Mouse (Mus musculus) limb, embryonic 13.5 days (tissue): ENCODE data around the gene Telo2. TPM values are rescaled to one million over a fixed set of nuclear protein-coding genes. Genes with fewer than 3 reads are reported as not detected.
A peak's percentile ranks its signal among the peaks of the same experiment; 100 is the strongest.

Experiments
- ATAC-seq: fragments of 200-750 bp; cut with Nextera tagmentation; 2 replicates; pipeline ENCODE4 v1.8.0; 2017; ENCODE audit warnings: low read depth, moderate number of reproducible peaks, moderate TSS enrichment; ENCODE audit not compliant: low FRiP score
- H3K27ac ChIP-seq: fragments of 300-500 bp; sonication (generic); 2 replicates; pipeline ENCODE4 v1.5.1; 2015; ENCODE audit warnings: inconsistent platforms, mild to moderate bottlenecking, moderate library complexity
- H3K27me3 ChIP-seq: fragments of 300-500 bp; sonication (generic); 2 replicates; pipeline ENCODE4 v1.6.1; 2015; ENCODE audit warnings: mild to moderate bottlenecking, inconsistent platforms
- H3K36me3 ChIP-seq: fragments of 300-500 bp; sonication (generic); 2 replicates; pipeline ENCODE4 v1.6.1; 2015; ENCODE audit warnings: inconsistent platforms, mild to moderate bottlenecking, moderate library complexity
- H3K4me1 ChIP-seq: fragments of 300-500 bp; sonication (generic); 2 replicates; pipeline ENCODE4 v1.6.1; 2015; ENCODE audit warnings: inconsistent platforms
- H3K4me2 ChIP-seq: fragments of 300-500 bp; sonication (generic); replicated peaks from 2 replicates; pipeline ENCODE4 v1.6.1; 2015; ENCODE audit warnings: inconsistent platforms, mild to moderate bottlenecking, moderate library complexity
- H3K4me3 ChIP-seq: fragments of 300-500 bp; sonication (generic); 2 replicates; pipeline ENCODE4 v1.5.1; 2015; ENCODE audit warnings: moderate library complexity, mild to moderate bottlenecking, inconsistent platforms
- H3K9ac ChIP-seq: fragments of 300-500 bp; sonication (generic); 2 replicates; pipeline ENCODE4 v1.6.1; 2015; ENCODE audit warnings: mild to moderate bottlenecking, inconsistent platforms
- H3K9me3 ChIP-seq: fragments of 300-500 bp; sonication (generic); 2 replicates; pipeline ENCODE4 v1.6.1; 2016; ENCODE audit warnings: inconsistent platforms
- WGBS: fragments of 180-500 bp; shearing (Covaris S2); methylation state at CpG from one replicate; pipeline ENCODE4 v1.1.7; 2015; 5-methylcytosine and 5-hydroxymethylcytosine counted together
- polyA plus RNA-seq: library from polyadenylated mRNA; unstranded; fragments of >200 nt; fragmentation: Nextera tagmentation; extraction: Ambion mirVana; gene quantifications from 2 replicates; pipeline ENCODE4 v1.2.1, GENCODE M21; 2015

The Telo2 gene
- polyA plus RNA-seq, 1 experiment from 2014 or later: 54.3 TPM

DNA sequence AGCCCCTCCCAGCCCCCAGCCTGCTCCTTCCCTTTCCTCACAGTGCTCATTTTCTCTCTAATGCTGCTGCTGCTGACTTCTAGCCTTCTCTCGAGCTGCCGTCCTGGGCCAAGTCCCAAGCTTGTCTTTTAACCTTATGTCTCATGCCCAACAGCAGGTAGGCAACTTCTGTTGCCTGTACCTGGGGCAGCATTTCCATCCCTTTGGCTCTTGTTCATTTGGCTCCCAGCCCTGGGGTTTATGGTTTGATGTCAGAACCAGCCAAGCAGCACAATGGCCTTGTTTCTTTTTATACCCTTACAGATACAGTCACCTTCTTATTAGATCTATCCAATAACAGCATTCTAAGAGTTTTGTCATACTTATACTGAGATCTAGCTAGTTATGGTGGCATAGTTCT, 19.5 kb downstream of the Telo2 start:
- peaks cover 72% of the 10 kb centered on the region for H3K36me3 ChIP-seq
- no peak overlapping the region for H3K4me3 ChIP-seq
- H3K4me2 ChIP-seq: no peak overlapping the region
- no peaks in the 10 kb centered on the region for H3K9me3 ChIP-seq
- H3K27ac ChIP-seq: no peak overlapping the region
- no peak for ATAC-seq
- 76% methylated on average over 2 of the region's 2 CpGs for WGBS
- H3K27me3 ChIP-seq: no peaks in the 10 kb centered on the region
- no peaks in the 10 kb centered on the region for H3K4me1 ChIP-seq
- H3K9ac ChIP-seq: no peak overlapping the region

GRCm38 (mm10) chr17:25090450-25090849, 25.3 kb downstream of the Telo2 start:
- Histone ChIP-seq H3K4me3 (no peak overlapping the region), H3K9me3 (no peaks in the 10 kb centered on the region), H3K4me2 (no peak overlapping the region), H3K27ac (no peak overlapping the region), H3K4me1 (no peaks in the 10 kb centered on the region), H3K27me3 (no peaks in the 10 kb centered on the region), H3K9ac (no peak overlapping the region), H3K36me3 (peaks cover 65% of the 10 kb centered on the region)
- 90% methylated on average over 10 of the region's 10 CpGs for WGBS
- ATAC-seq: no peak

- no peak overlapping the region for H3K4me3 ChIP-seq
- WGBS: 95% methylated on average over 10 of the region's 10 CpGs
- H3K9ac ChIP-seq: no peak overlapping the region
- peaks cover 12% of the 10 kb centered on the region for H3K4me1 ChIP-seq
- ATAC-seq: no peak
- H3K9me3 ChIP-seq: no peaks in the 10 kb centered on the region
- no peaks in the 10 kb centered on the region for H3K27me3 ChIP-seq
- H3K4me2 ChIP-seq: no peak overlapping the region
- H3K36me3 ChIP-seq: peaks cover 56% of the 10 kb centered on the region
- H3K27ac ChIP-seq: no peak overlapping the region
Observed at GRCm38 (mm10) chr17:25089158-25089557, 26.6 kb downstream of the Telo2 start.

- no peaks in the 10 kb centered on the region for H3K9me3 ChIP-seq
- H3K4me1 ChIP-seq: peaks cover 37% of the 10 kb centered on the region
- H3K4me3 ChIP-seq: no peak overlapping the region
- no peaks in the 10 kb centered on the region for H3K27me3 ChIP-seq
- H3K36me3 ChIP-seq: peaks cover 36% of the 10 kb centered on the region
- H3K27ac ChIP-seq: no peak overlapping the region
- no peak overlapping the region for H3K4me2 ChIP-seq
- WGBS: 90% methylated on average over 7 of the region's 7 CpGs
- ATAC-seq: no peak
- no peak overlapping the region for H3K9ac ChIP-seq
Observed at GRCm38 (mm10) chr17:25086724-25087123, 29.0 kb downstream of the Telo2 start.

GRCm38 (mm10) chr17:25084835-25085385, 30.9 kb downstream of the Telo2 start:
- Histone ChIP-seq H3K4me3 (no peak overlapping the region), H3K36me3 (peaks cover 24% of the 10 kb centered on the region; the same call in 1 of the 2 replicates), H3K4me1 (peaks cover 47% of the 10 kb centered on the region), H3K9ac (no peak overlapping the region), H3K27ac (peak overlapping the region; percentile 98), H3K4me2 (no peak overlapping the region), H3K9me3 (no peaks in the 10 kb centered on the region), H3K27me3 (no peaks in the 10 kb centered on the region)
- no peak for ATAC-seq
- WGBS: 59% methylated on average over 13 of the region's 13 CpGs

GRCm38 (mm10) chr17:25083444-25083931, 32.3 kb downstream of the Telo2 start, which contains the start of gene Tmem204:
Gene Tmem204 (minus strand): TSS chr17:25083591.
- H3K36me3 ChIP-seq: peaks cover 15% of the 10 kb centered on the region; the same call in 1 of the 2 replicates
- peak within 1 kb of the TSS; percentile 98 for H3K27ac ChIP-seq
- peak; percentile 95 for ATAC-seq
- H3K4me2 ChIP-seq: peak within 1 kb of the TSS; percentile 27
- 6% methylated on average over 7 of the region's 7 CpGs for WGBS
- H3K9ac ChIP-seq: no peak within 1 kb of the TSS; the same call in 1 of the 2 replicates
- no peaks in the 10 kb centered on the region for H3K9me3 ChIP-seq
- no peaks in the 10 kb centered on the region for H3K27me3 ChIP-seq
- H3K4me3 ChIP-seq: no peak within 1 kb of the TSS
- H3K4me1 ChIP-seq: peaks cover 50% of the 10 kb centered on the region

DNA sequence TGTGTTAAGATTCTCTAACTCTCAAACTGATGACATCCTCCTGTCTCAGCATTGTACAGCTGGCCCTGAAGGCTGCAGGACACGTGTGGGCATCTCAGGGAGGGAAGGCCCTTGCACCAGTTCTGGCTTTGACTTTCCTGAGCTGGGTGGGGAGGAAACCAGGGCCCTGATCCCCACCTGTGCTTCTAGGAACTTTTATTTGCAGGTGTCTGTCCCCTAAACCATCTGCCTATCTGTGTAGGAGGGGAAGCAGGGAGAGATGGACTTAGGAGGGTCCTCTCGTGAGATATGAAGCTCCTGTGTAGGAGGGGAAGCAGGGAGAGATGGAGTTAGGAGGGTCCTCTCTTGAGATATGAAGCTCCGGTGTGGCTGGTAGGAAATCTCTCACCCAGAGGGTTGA, 32.9 kb downstream of the Telo2 start:
- Histone ChIP-seq H3K4me1 (peaks cover 56% of the 10 kb centered on the region), H3K27ac (peak overlapping the region; percentile 98)
- WGBS: 44% methylated on average over 3 of the region's 3 CpGs

DNA sequence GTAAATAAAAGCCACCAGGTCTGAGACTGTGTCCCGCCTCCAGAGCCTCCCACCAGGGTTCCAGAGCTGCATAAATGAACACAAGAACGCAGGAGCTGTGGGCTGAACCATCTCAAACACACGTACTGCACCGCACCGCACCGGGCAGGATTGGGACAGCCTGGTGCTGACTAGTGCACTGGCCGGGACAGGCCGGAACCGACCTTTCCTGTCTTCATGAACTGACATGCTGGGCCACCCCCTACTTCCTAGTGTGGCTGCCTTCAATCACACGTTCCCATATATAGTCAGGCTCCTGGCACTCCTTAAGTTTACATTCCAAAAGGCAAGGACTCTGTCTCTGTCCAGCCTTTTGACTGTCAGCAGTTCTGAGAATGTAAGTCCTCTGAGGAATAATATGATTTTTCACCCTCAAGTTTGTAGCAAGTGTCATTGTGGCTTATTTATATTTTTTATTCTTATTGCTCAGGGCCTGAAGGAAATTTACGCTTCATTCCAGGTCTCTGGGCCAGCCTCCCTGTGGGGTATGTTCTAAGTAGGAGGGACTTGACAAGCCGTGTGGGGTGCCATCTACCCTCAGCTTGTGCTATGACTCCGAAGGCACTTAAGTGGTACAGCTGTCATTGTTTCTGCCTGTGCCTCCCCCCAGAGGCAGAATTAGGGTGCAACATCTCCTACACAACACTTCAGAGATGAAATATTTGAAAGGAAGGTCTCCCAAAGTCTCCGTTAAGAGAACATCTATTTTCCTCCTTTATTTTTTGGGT, 33.5 kb downstream of the Telo2 start:
- no peaks in the 10 kb centered on the region for H3K9me3 ChIP-seq
- peaks cover 3% of the 10 kb centered on the region; the same call in 1 of the 2 replicates for H3K36me3 ChIP-seq
- H3K27ac ChIP-seq: peak overlapping the region; percentile 98
- H3K9ac ChIP-seq: peak overlapping the region; percentile 31; the same call in 1 of the 2 replicates
- no peaks in the 10 kb centered on the region for H3K27me3 ChIP-seq
- 44% methylated on average over 14 of the region's 14 CpGs for WGBS
- peaks cover 58% of the 10 kb centered on the region for H3K4me1 ChIP-seq
- no peak for ATAC-seq
- H3K4me2 ChIP-seq: 0 out of 2 replicates have a peak overlapping the region, but pooled peaks have one; percentile 3
- H3K4me3 ChIP-seq: no peak overlapping the region

More for the DNA sequence above, 32.9 kb downstream of the Telo2 start:
- H3K4me2 ChIP-seq: no peak overlapping the region
- peaks cover 9% of the 10 kb centered on the region; the same call in 1 of the 2 replicates for H3K36me3 ChIP-seq
- no peak for ATAC-seq
- no peaks in the 10 kb centered on the region for H3K9me3 ChIP-seq
- no peak overlapping the region for H3K9ac ChIP-seq
- H3K4me3 ChIP-seq: no peak overlapping the region
- no peaks in the 10 kb centered on the region for H3K27me3 ChIP-seq

DNA sequence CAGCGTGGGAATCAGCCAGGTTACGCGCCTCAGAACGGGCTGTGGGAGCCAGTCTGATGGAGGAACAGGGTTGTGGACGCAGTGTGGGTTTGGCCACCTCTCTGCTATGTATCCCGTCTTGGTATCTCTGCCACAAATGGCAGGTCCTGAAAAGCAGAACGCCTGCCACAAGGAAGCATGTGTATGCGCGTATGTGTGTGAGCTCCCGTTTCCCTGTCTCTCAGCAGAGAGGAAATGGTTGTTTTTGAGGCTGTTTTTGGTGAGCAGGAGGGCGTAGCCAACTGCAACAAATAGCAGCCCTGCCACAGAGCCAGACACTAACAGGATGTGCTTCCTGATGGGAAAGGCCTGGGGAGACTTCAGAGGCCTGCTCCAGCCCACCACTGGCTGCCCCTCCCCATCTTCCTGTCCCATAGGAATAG, 34.8 kb downstream of the Telo2 start:
- H3K27me3 ChIP-seq: no peaks in the 10 kb centered on the region
- H3K4me2 ChIP-seq: 0 out of 2 replicates have a peak overlapping the region, but pooled peaks have one; percentile 21
- no peaks in the 10 kb centered on the region for H3K9me3 ChIP-seq
- H3K9ac ChIP-seq: peak overlapping the region; percentile 10; the same call in 1 of the 2 replicates
- H3K4me1 ChIP-seq: peaks cover 58% of the 10 kb centered on the region
- no peaks in the 10 kb centered on the region; the same call in 1 of the 2 replicates for H3K36me3 ChIP-seq
- H3K27ac ChIP-seq: peak overlapping the region; percentile 45; the same call in 1 of the 2 replicates
- WGBS: 63% methylated on average over 11 of the region's 11 CpGs
- peak overlapping the region; percentile 27 for H3K4me3 ChIP-seq
- ATAC-seq: no peak

DNA sequence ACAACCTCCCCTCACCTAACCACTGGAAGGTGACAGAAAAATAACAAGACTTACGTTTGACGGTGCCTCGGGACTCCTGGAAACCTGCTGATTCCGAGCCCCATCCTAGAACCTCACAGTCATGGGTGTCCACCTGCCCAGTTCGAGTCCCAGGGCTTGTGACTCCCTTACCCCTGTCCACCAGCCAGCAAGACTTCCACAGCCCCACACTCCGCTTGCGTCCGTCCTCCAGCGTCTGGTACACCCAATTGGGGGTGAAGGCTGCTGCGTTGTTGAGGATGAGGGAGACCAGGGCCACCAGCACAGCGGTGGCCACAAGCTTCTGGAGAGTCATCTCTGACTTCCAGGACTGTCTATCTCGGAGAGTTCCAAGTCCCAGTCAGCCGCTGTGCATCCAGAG, 35.6 kb downstream of the Telo2 start:
- Histone ChIP-seq H3K4me3 (peak overlapping the region; percentile 27), H3K9me3 (no peaks in the 10 kb centered on the region), H3K27ac (0 out of 2 replicates have a peak overlapping the region, but pooled peaks have one; percentile 45), H3K4me2 (peak overlapping the region; percentile 3; the same call in 1 of the 2 replicates), H3K27me3 (no peaks in the 10 kb centered on the region), H3K36me3 (no peaks in the 10 kb centered on the region; the same call in 1 of the 2 replicates), H3K9ac (0 out of 2 replicates have a peak overlapping the region, but pooled peaks have one; percentile 10), H3K4me1 (peaks cover 56% of the 10 kb centered on the region)
- no peak for ATAC-seq
- 89% methylated on average over 13 of the region's 13 CpGs for WGBS

GRCm38 (mm10) chr17:25077771-25078372, 37.9 kb downstream of the Telo2 start:
- Histone ChIP-seq H3K4me1 (peaks cover 33% of the 10 kb centered on the region), H3K4me3 (peak overlapping the region; percentile 7; the same call in 1 of the 2 replicates), H3K4me2 (peak overlapping the region; percentile 28), H3K36me3 (no peaks in the 10 kb centered on the region; the same call in 1 of the 2 replicates), H3K27ac (peak overlapping the region; percentile 44; the same call in 1 of the 2 replicates), H3K9me3 (no peaks in the 10 kb centered on the region), H3K9ac (peak overlapping the region; percentile 48; the same call in 1 of the 2 replicates), H3K27me3 (no peaks in the 10 kb centered on the region)
- 67% methylated on average over 13 of the region's 13 CpGs for WGBS
- ATAC-seq: no peak
